Mouse (Mus musculus): ENCODE data around the gene Eif2ak3. TPM values are rescaled to one million over a fixed set of nuclear protein-coding genes. Genes with fewer than 3 reads are reported as not detected.
"Not testable (repeated sequence)": the region's sequence is repeated elsewhere in the genome, so short reads cannot be mapped to it uniquely, and the experiment has no call there.

Eif2ak3 gene
- polyA plus RNA-seq, 1 experiment from 2014 or later = 10.7 TPM

- Histone ChIP-seq H3K27ac (ENCODE audit: low read depth, low read length) (no peak overlapping the region), H3K9me3 (ENCODE audit: control insufficient read depth, low read length) (no peaks in the 10 kb centered on the region), H3K27me3 (ENCODE audit: control insufficient read depth, insufficient read depth, low read length) (no peaks in the 10 kb centered on the region), H3K4me2 (ENCODE audit: low read depth) (no peak overlapping the region), H3K4me1 (ENCODE audit: control insufficient read depth, insufficient read depth, low read length) (no peaks in the 10 kb centered on the region), H3K9ac (ENCODE audit: low read length) (no peak overlapping the region), H3K36me3 (ENCODE audit: control insufficient read depth, insufficient read depth, low read length) (no peaks in the 10 kb centered on the region), H3K4me3 (ENCODE audit: low read depth, low read length) (no peak overlapping the region)
- WGBS = 18% methylated on average over 6 of the region's 6 CpGs
- DNase-seq (ENCODE audit: low spot score) (peak; percentile 77), ATAC-seq (ENCODE audit: insufficient read depth, low FRiP score, low TSS enrichment) (no peak)
Observed at GRCm38 (mm10) chr6:70811557-70812525, 32.5 kb upstream of the Eif2ak3 start.

- no peaks in the 10 kb centered on the region for H3K4me1 ChIP-seq (ENCODE audit: control insufficient read depth, insufficient read depth, low read length)
- H3K4me2 ChIP-seq (ENCODE audit: low read depth) = no peak overlapping the region
- H3K9ac ChIP-seq (ENCODE audit: low read length) = no peak overlapping the region
- H3K36me3 ChIP-seq (ENCODE audit: control insufficient read depth, insufficient read depth, low read length) = no peaks in the 10 kb centered on the region
- no peaks in the 10 kb centered on the region for H3K27me3 ChIP-seq (ENCODE audit: control insufficient read depth, insufficient read depth, low read length)
- no peak overlapping the region for H3K27ac ChIP-seq (ENCODE audit: low read depth, low read length)
- WGBS = 68% methylated on average over 4 of the region's 4 CpGs
- H3K9me3 ChIP-seq (ENCODE audit: control insufficient read depth, low read length) = no peaks in the 10 kb centered on the region
- no peak overlapping the region for H3K4me3 ChIP-seq (ENCODE audit: low read depth, low read length)
- DNase-seq (ENCODE audit: low spot score) (no peak), ATAC-seq (ENCODE audit: insufficient read depth, low FRiP score, low TSS enrichment) (no peak)
Observed at GRCm38 (mm10) chr6:70812526-70812895, 31.8 kb upstream of the Eif2ak3 start.

DNA sequence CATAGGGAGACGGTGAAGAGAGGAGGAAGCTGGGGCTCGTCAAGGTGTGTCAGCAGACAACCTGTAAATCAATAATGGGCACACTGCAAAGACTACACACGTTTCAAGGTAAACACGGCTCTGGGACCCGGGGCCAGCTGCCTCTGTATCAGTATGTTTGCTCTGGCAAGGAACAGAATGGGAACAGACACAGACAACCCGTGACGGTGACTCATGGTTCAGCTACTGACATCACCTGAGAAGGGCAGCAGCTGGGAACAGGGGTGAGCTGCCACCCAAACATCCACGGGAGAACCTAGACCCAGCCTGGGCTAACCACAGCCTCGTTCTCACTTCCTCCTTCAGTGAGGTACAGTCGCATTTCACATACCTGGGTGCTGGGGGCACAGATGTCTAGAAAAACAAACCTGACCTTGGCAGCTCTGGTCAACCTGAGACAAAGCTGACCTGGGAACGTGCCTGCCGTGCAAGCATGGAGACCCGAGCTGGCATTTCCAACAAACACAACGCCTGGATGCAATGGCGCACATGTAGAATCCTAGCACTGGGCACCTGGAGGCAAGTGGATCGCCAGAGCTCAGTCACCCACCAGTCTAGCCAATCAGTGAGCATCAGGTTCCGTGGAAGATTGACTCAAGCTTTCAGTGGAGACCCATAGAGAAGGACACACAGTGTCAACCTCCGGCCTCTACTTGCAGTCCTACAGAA lies 30.2 kb upstream of the Eif2ak3 start:
- Histone ChIP-seq H3K36me3 (ENCODE audit: control insufficient read depth, insufficient read depth, low read length) (no peaks in the 10 kb centered on the region), H3K9me3 (ENCODE audit: control insufficient read depth, low read length) (no peaks in the 10 kb centered on the region), H3K27ac (ENCODE audit: low read depth, low read length) (no peak overlapping the region), H3K27me3 (ENCODE audit: control insufficient read depth, insufficient read depth, low read length) (no peaks in the 10 kb centered on the region), H3K4me3 (ENCODE audit: low read depth, low read length) (no peak overlapping the region), H3K4me1 (ENCODE audit: control insufficient read depth, insufficient read depth, low read length) (no peaks in the 10 kb centered on the region), H3K4me2 (ENCODE audit: low read depth) (no peak overlapping the region), H3K9ac (ENCODE audit: low read length) (no peak overlapping the region)
- ATAC-seq (ENCODE audit: insufficient read depth, low FRiP score, low TSS enrichment) = no peak
- WGBS = 89% methylated on average over 18 of the region's 18 CpGs
- DNase-seq (ENCODE audit: low spot score) = no peak

DNA sequence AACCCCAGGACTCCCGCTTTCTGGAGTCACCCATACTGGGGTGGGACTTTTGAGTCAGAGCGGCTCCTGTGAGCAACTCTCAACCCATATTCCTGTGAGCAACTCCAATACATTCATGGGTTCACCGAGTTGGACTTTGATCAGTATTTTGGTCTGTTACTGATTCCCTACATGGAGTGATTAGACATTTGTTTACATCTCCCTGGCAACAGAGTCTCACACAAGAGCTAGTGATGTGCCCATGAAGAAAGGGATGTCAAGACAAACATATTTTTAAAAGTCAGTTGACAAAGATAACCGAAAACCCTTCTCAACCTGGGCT lies 29.7 kb upstream of the Eif2ak3 start:
- no peak overlapping the region for H3K27ac ChIP-seq (ENCODE audit: low read depth, low read length)

GRCm38 (mm10) chr6:70815471-70815870 lies 28.8 kb upstream of the Eif2ak3 start:
- Histone ChIP-seq H3K4me3 (ENCODE audit: low read depth, low read length) (no peak overlapping the region), H3K9ac (ENCODE audit: low read length) (no peak overlapping the region), H3K36me3 (ENCODE audit: control insufficient read depth, insufficient read depth, low read length) (no peaks in the 10 kb centered on the region), H3K4me2 (ENCODE audit: low read depth) (no peak overlapping the region), H3K4me1 (ENCODE audit: control insufficient read depth, insufficient read depth, low read length) (no peaks in the 10 kb centered on the region), H3K27me3 (ENCODE audit: control insufficient read depth, insufficient read depth, low read length) (no peaks in the 10 kb centered on the region), H3K9me3 (ENCODE audit: control insufficient read depth, low read length) (no peaks in the 10 kb centered on the region), H3K27ac (ENCODE audit: low read depth, low read length) (no peak overlapping the region)
- no peak for ATAC-seq (ENCODE audit: insufficient read depth, low FRiP score, low TSS enrichment)
- DNase-seq (ENCODE audit: low spot score) = no peak
- WGBS = 90% methylated on average over 8 of the region's 8 CpGs

More for the DNA sequence above, 29.7 kb upstream of the Eif2ak3 start:
- Histone ChIP-seq H3K9ac (ENCODE audit: low read length) (no peak overlapping the region), H3K4me1 (ENCODE audit: control insufficient read depth, insufficient read depth, low read length) (no peaks in the 10 kb centered on the region), H3K27me3 (ENCODE audit: control insufficient read depth, insufficient read depth, low read length) (no peaks in the 10 kb centered on the region), H3K4me3 (ENCODE audit: low read depth, low read length) (no peak overlapping the region), H3K36me3 (ENCODE audit: control insufficient read depth, insufficient read depth, low read length) (no peaks in the 10 kb centered on the region), H3K9me3 (ENCODE audit: control insufficient read depth, low read length) (no peaks in the 10 kb centered on the region), H3K4me2 (ENCODE audit: low read depth) (no peak overlapping the region)
- ATAC-seq (ENCODE audit: insufficient read depth, low FRiP score, low TSS enrichment) (no peak), DNase-seq (ENCODE audit: low spot score) (no peak)
- 92% methylated on average over 4 of the region's 4 CpGs for WGBS

DNA sequence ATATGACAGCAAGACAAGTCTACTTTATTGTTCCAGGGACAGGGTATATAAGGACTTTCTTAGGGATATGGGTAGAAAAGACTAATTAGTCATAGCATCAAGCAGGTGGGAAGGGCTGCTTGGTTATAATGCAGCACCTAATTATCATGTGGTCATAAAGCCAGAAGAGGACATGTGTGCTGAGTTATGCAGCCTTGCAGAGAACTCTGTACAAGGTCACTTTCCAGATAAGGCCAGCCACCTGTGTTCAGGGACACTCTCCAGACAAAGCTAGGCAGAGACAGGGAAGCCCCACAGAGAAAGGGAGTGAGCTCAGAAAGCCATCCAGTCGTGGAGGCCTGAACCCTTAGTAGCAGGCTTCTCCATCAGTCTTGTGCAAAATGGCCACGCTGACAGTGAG lies 22.7 kb upstream of the Eif2ak3 start:
- no peak for DNase-seq (ENCODE audit: low spot score)
- 68% methylated on average over 2 of the region's 2 CpGs for WGBS

GRCm38 (mm10) chr6:70822386-70822910 lies 21.9 kb upstream of the Eif2ak3 start:
- no peak for ATAC-seq (ENCODE audit: insufficient read depth, low FRiP score, low TSS enrichment)
- Histone ChIP-seq H3K9ac (ENCODE audit: low read length) (no peak overlapping the region), H3K9me3 (ENCODE audit: control insufficient read depth, low read length) (no peaks in the 10 kb centered on the region), H3K27me3 (ENCODE audit: control insufficient read depth, insufficient read depth, low read length) (no peaks in the 10 kb centered on the region), H3K4me1 (ENCODE audit: control insufficient read depth, insufficient read depth, low read length) (0 out of 2 replicates have a peak, but pooled peaks cover 3% of the 10 kb centered on the region), H3K36me3 (ENCODE audit: control insufficient read depth, insufficient read depth, low read length) (no peaks in the 10 kb centered on the region), H3K27ac (ENCODE audit: low read depth, low read length) (no peak overlapping the region), H3K4me2 (ENCODE audit: low read depth) (no peak overlapping the region), H3K4me3 (ENCODE audit: low read depth, low read length) (no peak overlapping the region)
- DNase-seq (ENCODE audit: low spot score) = no peak
- WGBS = 63% methylated on average over 5 of the region's 5 CpGs

More for the DNA sequence above, 22.7 kb upstream of the Eif2ak3 start:
- Histone ChIP-seq H3K9ac (ENCODE audit: low read length) (no peak overlapping the region), H3K4me3 (ENCODE audit: low read depth, low read length) (no peak overlapping the region), H3K4me2 (ENCODE audit: low read depth) (no peak overlapping the region), H3K36me3 (ENCODE audit: control insufficient read depth, insufficient read depth, low read length) (no peaks in the 10 kb centered on the region), H3K4me1 (ENCODE audit: control insufficient read depth, insufficient read depth, low read length) (0 out of 2 replicates have a peak, but pooled peaks cover 3% of the 10 kb centered on the region), H3K27me3 (ENCODE audit: control insufficient read depth, insufficient read depth, low read length) (no peaks in the 10 kb centered on the region), H3K27ac (ENCODE audit: low read depth, low read length) (no peak overlapping the region), H3K9me3 (ENCODE audit: control insufficient read depth, low read length) (no peaks in the 10 kb centered on the region)
- ATAC-seq (ENCODE audit: insufficient read depth, low FRiP score, low TSS enrichment) = no peak

GRCm38 (mm10) chr6:70823277-70823676 lies 21.0 kb upstream of the Eif2ak3 start:
- H3K4me3 ChIP-seq (ENCODE audit: low read depth, low read length); ATAC-seq (ENCODE audit: insufficient read depth, low FRiP score, low TSS enrichment); H3K4me2 ChIP-seq (ENCODE audit: low read depth); DNase-seq (ENCODE audit: low spot score); H3K36me3 ChIP-seq (ENCODE audit: control insufficient read depth, insufficient read depth, low read length); H3K9ac ChIP-seq (ENCODE audit: low read length); H3K27me3 ChIP-seq (ENCODE audit: control insufficient read depth, insufficient read depth, low read length); H3K4me1 ChIP-seq (ENCODE audit: control insufficient read depth, insufficient read depth, low read length); H3K9me3 ChIP-seq (ENCODE audit: control insufficient read depth, low read length); H3K27ac ChIP-seq (ENCODE audit: low read depth, low read length): not testable (repeated sequence)
- WGBS = 84% methylated on average over 4 of the region's 4 CpGs
